Mouse (Mus musculus) MEL (cell line): ENCODE measurements around the gene Tmem231. TPM values are rescaled to one million over a fixed set of nuclear protein-coding genes. Genes with fewer than 3 reads are reported as not detected.
A peak's percentile ranks its signal among the peaks of the same experiment; 100 is the strongest.

Source experiments
- DNase-seq: peaks from one replicate; pipeline ENCODE4 v3.0.0; 2011; ENCODE audit warnings: low read depth, low spot score
- H3K27ac ChIP-seq: 2 replicates; pipeline ENCODE4 v1.5.1; 2012; ENCODE audit warnings: low read depth, mild to moderate bottlenecking, control low read depth, low read length, moderate library complexity; ENCODE audit not compliant: control insufficient read depth
- H3K27me3 ChIP-seq, 2 experiments: fragments of 150-350 bp in 1 of 2; sonication (generic) in 1 of 2; 2 replicates each; pipeline ENCODE4 v1.6.1; 2012; ENCODE audit warnings: low read length in 2 of 2, mild to moderate bottlenecking in 2 of 2, improper control_type of control experiment in 1 of 2, moderate library complexity in 1 of 2; ENCODE audit not compliant: insufficient read depth in 2 of 2, control insufficient read depth in 1 of 2
- H3K36me3 ChIP-seq, 2 experiments: 2 replicates each; pipeline ENCODE4 v1.6.1; 2012 to 2014; ENCODE audit warnings: low read length in 2 of 2, improper control_type of control experiment in 1 of 2, inconsistent platforms in 1 of 2, mild to moderate bottlenecking in 1 of 2; ENCODE audit not compliant: insufficient read depth in 2 of 2, control insufficient read depth in 1 of 2
- H3K4me1 ChIP-seq, 2 experiments: fragments of 150-350 bp in 1 of 2; sonication (generic) in 1 of 2; 2 replicates each; pipeline ENCODE4 v1.6.1; 2012; ENCODE audit warnings: low read length in 2 of 2, improper control_type of control experiment in 1 of 2, mild to moderate bottlenecking in 1 of 2; ENCODE audit not compliant: insufficient read depth in 2 of 2, control insufficient read depth in 1 of 2
- H3K4me3 ChIP-seq, 2 experiments: fragments of 150-350 bp in 1 of 2; sonication (generic) in 1 of 2; 2 replicates each; pipeline ENCODE4 v1.5.1; 2012; ENCODE audit warnings: low read depth in 2 of 2, low read length in 2 of 2, mild to moderate bottlenecking in 2 of 2, moderate library complexity in 2 of 2, control low read depth in 1 of 2, improper control_type of control experiment in 1 of 2; ENCODE audit not compliant: control insufficient read depth in 1 of 2, insufficient read depth in 1 of 2
- H3K79me2 ChIP-seq: 2 replicates; pipeline ENCODE4 v1.6.1; 2012; ENCODE audit warnings: mild to moderate bottlenecking, low read length, moderate library complexity; ENCODE audit not compliant: control insufficient read depth, poor library complexity, insufficient read depth
- H3K9ac ChIP-seq: 2 replicates; pipeline ENCODE4 v1.6.1; 2012; ENCODE audit warnings: low read depth, mild to moderate bottlenecking, control low read depth, low read length, moderate library complexity; ENCODE audit not compliant: control insufficient read depth, poor library complexity, severe bottlenecking
- H3K9me3 ChIP-seq: fragments of 150-350 bp; sonication (generic); replicated peaks from 2 replicates; pipeline ENCODE4 v1.6.1; 2012; ENCODE audit warnings: mild to moderate bottlenecking, low read length, improper control_type of control experiment, moderate library complexity; ENCODE audit not compliant: insufficient read depth
- CHD1 ChIP-seq: IDR thresholded peaks from 2 replicates; pipeline ENCODE4 v1.6.1; 2012; ENCODE audit warnings: low read depth, mild to moderate bottlenecking, inconsistent platforms, low read length, improper control_type of control experiment
- CHD2 ChIP-seq: IDR thresholded peaks from 2 replicates; pipeline ENCODE4 v1.6.1; 2011; ENCODE audit warnings: low read length, improper control_type of control experiment
- CTCF ChIP-seq, 3 experiments: IDR thresholded peaks in 2 of 3; conservative IDR thresholded peaks in 1 of 3; 2 replicates each; pipeline ENCODE4 v1.5.1; 2011 to 2012; ENCODE audit warnings: low read length in 3 of 3, low read depth in 2 of 3, mild to moderate bottlenecking in 2 of 3, improper control_type of control experiment in 1 of 3, inconsistent platforms in 1 of 3, mixed read lengths in 1 of 3, moderate library complexity in 1 of 3; ENCODE audit not compliant: control insufficient read depth in 1 of 3, insufficient read depth in 1 of 3, poor library complexity in 1 of 3, severe bottlenecking in 1 of 3
- EP300 ChIP-seq, 2 experiments: IDR thresholded peaks; 2 replicates each; pipeline ENCODE4 v1.6.1; 2011; ENCODE audit warnings: improper control_type of control experiment in 2 of 2, low read length in 2 of 2, low read depth in 1 of 2, mild to moderate bottlenecking in 1 of 2
- ETS1 ChIP-seq: IDR thresholded peaks from 2 replicates; pipeline ENCODE4 v1.6.1; 2012; ENCODE audit warnings: low read depth, mild to moderate bottlenecking, inconsistent platforms, low read length, improper control_type of control experiment, moderate library complexity
- GATA1 ChIP-seq: IDR thresholded peaks from 2 replicates; pipeline ENCODE4 v1.6.1; 2011; ENCODE audit warnings: low read depth, low read length, improper control_type of control experiment
- MAZ ChIP-seq: IDR thresholded peaks from 2 replicates; pipeline ENCODE4 v1.6.1; 2012; ENCODE audit warnings: low read depth, mild to moderate bottlenecking, inconsistent platforms, low read length, improper control_type of control experiment
- MXI1 ChIP-seq: IDR thresholded peaks from 2 replicates; pipeline ENCODE4 v1.6.1; 2011; ENCODE audit warnings: mild to moderate bottlenecking, low read depth, low read length, improper control_type of control experiment
- MYB ChIP-seq: IDR thresholded peaks from 2 replicates; pipeline ENCODE4 v1.6.1; 2011; ENCODE audit warnings: mild to moderate bottlenecking, low read depth, low read length, improper control_type of control experiment
- MYC ChIP-seq: IDR thresholded peaks from 2 replicates; pipeline ENCODE4 v1.6.1; 2011; ENCODE audit warnings: low read depth, mild to moderate bottlenecking, low read length, improper control_type of control experiment, moderate library complexity
- NELFE ChIP-seq: IDR thresholded peaks from 2 replicates; pipeline ENCODE4 v1.6.1; 2011; ENCODE audit warnings: low read depth, low read length, improper control_type of control experiment
- NRF1 ChIP-seq: IDR thresholded peaks from 2 replicates; pipeline ENCODE4 v1.6.1; 2014; ENCODE audit warnings: low read depth, mild to moderate bottlenecking, inconsistent platforms, low read length, improper control_type of control experiment, moderate library complexity; ENCODE audit not compliant: poor library complexity, insufficient read depth, severe bottlenecking
- POLR2AphosphoS2 ChIP-seq: IDR thresholded peaks from 2 replicates; pipeline ENCODE4 v1.6.1; 2011; ENCODE audit warnings: low read length, improper control_type of control experiment
- POLR2AphosphoS5 ChIP-seq: IDR thresholded peaks from 2 replicates; pipeline ENCODE4 v1.6.1; 2012; ENCODE audit warnings: low read depth, borderline replicate concordance, mild to moderate bottlenecking, inconsistent platforms, low read length, moderate library complexity, mixed read lengths
- RCOR1 ChIP-seq: IDR thresholded peaks from 2 replicates; pipeline ENCODE4 v1.6.1; 2012; ENCODE audit warnings: low read depth, mild to moderate bottlenecking, inconsistent platforms, low read length, improper control_type of control experiment
- SIN3A ChIP-seq: IDR thresholded peaks from 2 replicates; pipeline ENCODE4 v1.6.1; 2012; ENCODE audit warnings: low read length, improper control_type of control experiment, inconsistent platforms
- TAL1 ChIP-seq: IDR thresholded peaks from 2 replicates; pipeline ENCODE4 v1.6.1; 2012; ENCODE audit warnings: mild to moderate bottlenecking, inconsistent platforms, low read length, moderate library complexity, mixed read lengths
- TCF12 ChIP-seq: IDR thresholded peaks from 2 replicates; pipeline ENCODE4 v1.6.1; 2014; ENCODE audit warnings: low read depth, mild to moderate bottlenecking, inconsistent platforms, low read length, improper control_type of control experiment, moderate library complexity
- USF1 ChIP-seq: IDR thresholded peaks from 2 replicates; pipeline ENCODE4 v1.6.1; 2014; ENCODE audit warnings: low read depth, mild to moderate bottlenecking, inconsistent platforms, low read length, improper control_type of control experiment, moderate library complexity
- ZC3H11A ChIP-seq: IDR thresholded peaks from 2 replicates; pipeline ENCODE4 v1.6.1; 2012; ENCODE audit warnings: low read depth, mild to moderate bottlenecking, inconsistent platforms, low read length, improper control_type of control experiment
- ZKSCAN1 ChIP-seq: IDR thresholded peaks from 2 replicates; pipeline ENCODE4 v1.6.1; 2012; ENCODE audit warnings: low read depth, mild to moderate bottlenecking, inconsistent platforms, low read length, improper control_type of control experiment, moderate library complexity
- polyA plus RNA-seq, 2 experiments: library from polyadenylated mRNA; stranded (reverse) in 1 of 2; unstranded in 1 of 2; fragments of >175 nt in 1 of 2; fragments of >200 nt in 1 of 2; gene quantifications; 2 replicates each; pipeline versions ENCODE4 v1.2.1 to v1.2.4; 2012; ENCODE audit warnings: low replicate concordance in 2 of 2, low read depth in 1 of 2; ENCODE audit not compliant: insufficient read length in 2 of 2, insufficient read depth in 1 of 2, missing spikeins in 1 of 2
- total RNA-seq: library from RNA; depleted of rRNA; stranded (reverse); fragments of 300-350 nt; gene quantifications from 2 replicates; pipeline ENCODE4 v1.2.3, GENCODE M21; 2012

Tmem231 gene
- total and polyA plus RNA-seq, 3 experiments = 0.85 to 2.5 TPM; not detected in 1

DNA sequence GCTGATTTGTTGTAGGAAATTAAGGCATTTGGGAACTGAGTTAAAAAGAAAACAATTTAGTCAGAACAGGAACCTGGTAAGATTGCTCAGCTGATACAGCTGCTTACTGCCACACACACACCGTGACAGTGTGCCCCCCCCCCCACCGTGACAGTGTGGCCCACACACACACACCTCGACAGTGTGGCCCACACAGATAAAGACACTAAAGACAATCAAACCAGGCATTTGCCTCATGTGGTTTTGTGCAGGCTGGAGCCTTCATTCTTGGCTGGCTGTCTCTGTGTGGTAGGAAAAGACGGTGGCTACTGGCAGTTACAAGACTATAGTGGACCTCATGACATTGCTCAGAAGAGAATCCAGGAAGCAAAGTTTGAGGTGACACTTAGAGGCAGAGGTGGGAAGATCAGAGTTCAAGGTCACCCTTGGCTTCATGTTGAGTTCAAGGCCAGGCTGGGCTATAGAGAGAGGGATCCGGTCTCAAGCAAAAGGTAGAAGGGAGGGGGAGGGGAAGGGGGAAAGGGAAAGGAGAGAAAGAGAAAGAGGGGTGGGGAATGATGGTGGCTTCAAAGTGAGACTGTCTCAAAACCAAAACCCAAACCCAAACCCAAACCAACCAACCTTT, 33.7 kb upstream of the Tmem231 start:
- Histone ChIP-seq H3K9me3 (no peaks in the 10 kb centered on the region), H3K27ac (peak overlapping the region; percentile 42), H3K27me3 (no peaks in the 10 kb centered on the region), H3K79me2 (no peaks in the 10 kb centered on the region), H3K4me3 (no peak overlapping the region), H3K4me1 (peaks cover 2 to 12% of the 10 kb centered on the region in 2 experiments; a peak in 3 of 4 replicates), H3K36me3 (peaks cover 2 to 7% of the 10 kb centered on the region in 2 experiments; a peak in 3 of 4 replicates), H3K9ac (no peak overlapping the region)
- TF ChIP-seq NELFE (no peak), TCF12 (peak; percentile 90), CTCF (IDR thresholded peaks at IDR 0.05 in 2 of 3, conservative IDR thresholded peaks at IDR 0.05 in 1 of 3; ENCODE audit: control insufficient read depth in 1 of 3, insufficient read depth in 1 of 3, low read depth in 2 of 3, low read length in 3 of 3, poor library complexity in 1 of 3, severe bottlenecking in 1 of 3) (no peak), CHD2 (no peak), GATA1 (peak; percentile 61), EP300 (IDR thresholded peaks at IDR 0.05; ENCODE audit: low read depth in 1 of 2, low read length in 2 of 2) (peak; percentile 70 to 88; a peak in 3 of 4 replicates), ZC3H11A (no peak), POLR2AphosphoS5 (no peak), TAL1 (peak; percentile 81), MYB (no peak), NRF1 (no peak), RCOR1 (peak; percentile 41; the same call in 1 of the 2 replicates), ZKSCAN1 (no peak), MXI1 (peak; percentile 72; the same call in 1 of the 2 replicates), ETS1 (peak; percentile 63), CHD1 (no peak), SIN3A (peak; percentile 42; the same call in 1 of the 2 replicates), USF1 (no peak), POLR2AphosphoS2 (0 out of 2 replicates have a peak, but pooled peaks have one; percentile 48), MAZ (0 out of 2 replicates have a peak, but pooled peaks have one; percentile 48), MYC (no peak)
- DNase-seq = peak; percentile 75
